Comparison of ENCODE assay signal across 16 mouse cellular contexts in the genomic region with DNA sequence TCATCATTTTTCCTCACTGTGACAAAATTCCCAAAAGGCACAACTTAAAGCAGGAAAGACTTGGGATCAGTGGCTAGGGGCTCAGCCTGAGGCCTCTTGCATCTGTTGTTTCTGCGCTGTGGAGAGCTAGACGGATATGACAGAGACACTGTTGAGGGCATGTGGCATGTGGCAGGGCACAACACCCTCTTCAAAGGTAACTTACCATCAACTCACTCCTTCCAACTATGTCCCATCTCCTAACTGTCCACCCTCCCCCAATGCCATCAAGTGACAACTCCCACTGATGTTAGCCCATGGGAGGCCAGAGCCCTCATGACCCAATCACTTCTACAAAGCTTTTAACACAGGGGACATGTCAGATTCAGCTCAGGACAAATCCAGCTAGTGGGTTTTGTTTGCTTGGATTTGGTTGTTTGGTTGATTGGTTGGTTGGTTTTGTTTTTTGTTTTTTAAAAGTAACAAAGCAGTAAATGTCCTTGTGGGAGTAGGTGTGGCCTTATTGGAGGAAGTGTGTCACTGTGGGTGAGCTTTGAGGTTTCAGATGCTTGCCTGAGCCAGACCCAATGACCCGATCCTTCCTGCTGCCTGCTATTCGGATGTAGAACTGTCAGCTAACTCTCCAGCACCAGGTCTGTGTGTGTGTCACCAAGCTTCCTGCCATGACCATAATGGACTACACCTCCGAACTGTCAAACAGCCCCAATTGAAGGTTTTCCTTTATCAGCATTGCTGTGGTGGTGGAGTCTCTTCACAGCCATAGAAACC. TPM values are rescaled to one million over a fixed set of nuclear protein-coding genes. Genes with fewer than 3 reads are reported as not detected.
DNase-seq lines count a peak whose midpoint lies in the region; ATAC-seq and TF ChIP-seq lines count a peak whose summit lies in the region.
"Had no signal": no experiment of that assay in that cellular context is flagged by ENCODE, and none has a peak within 500 bp of the region (broad histone marks: within the 10 kb centered on the region; RNA-seq: fewer than 3 reads in every experiment).

No protein-coding gene starts in this region.

- no peak for TF ChIP-seq CTCF in liver, postnatal 0 days (IDR thresholded peaks at IDR 0.05; ENCODE audit: low read depth)

- TF ChIP-seq EP300 in liver, postnatal 0 days (IDR thresholded peaks at IDR 0.05; ENCODE audit: low read depth), result no peak

- DNase-seq in liver, postnatal 0 days, result no peak
- no peak for DNase-seq in liver, embryonic 11.5 days (ENCODE audit: low spot score)
- DNase-seq in thymus, postnatal 36 days, result peak; percentile 23 to 32
- no peak for DNase-seq in cerebellum, postnatal 4 days (ENCODE audit: low spot score in 2 of 2)
- no peak for DNase-seq in adrenal gland, postnatal 36 days
- no peak for DNase-seq in embryonic facial prominence, embryonic 10.5 days (ENCODE audit: low spot score)
- DNase-seq: cerebellum, adult 9-10 months; kidney, postnatal 10 days had no signal

- H3K9me3 ChIP-seq in liver, postnatal 0 days (ENCODE audit: low read length), result no peaks in the 10 kb centered on the region
- no peaks in the 10 kb centered on the region for H3K9me3 ChIP-seq in liver, embryonic 11.5 days (ENCODE audit: control insufficient read depth, low read length)
- no peaks in the 10 kb centered on the region for H3K9me3 ChIP-seq in embryonic facial prominence, embryonic 10.5 days
- H3K9me3 ChIP-seq: embryonic facial prominence, embryonic 12.5 days; heart, embryonic 15.5 days; neural tube, embryonic 15.5 days had no signal

- no peak overlapping the region for H3K27ac ChIP-seq in liver, postnatal 0 days (ENCODE audit: low read depth)
- H3K27ac ChIP-seq in liver, embryonic 11.5 days (ENCODE audit: low read depth, low read length), result no peak overlapping the region
- no peak overlapping the region for H3K27ac ChIP-seq in embryonic facial prominence, embryonic 10.5 days (replicated peaks)
- H3K27ac ChIP-seq: embryonic facial prominence, embryonic 12.5 days; heart, embryonic 15.5 days; hindbrain, postnatal 0 days; liver, embryonic 14.5 days; macrophage; neural tube, embryonic 15.5 days had no signal

- H3K9ac ChIP-seq in liver, postnatal 0 days (replicated peaks), result no peak overlapping the region
- no peak overlapping the region for H3K9ac ChIP-seq in liver, embryonic 11.5 days (ENCODE audit: low read depth, low read length)
- H3K9ac ChIP-seq: embryonic facial prominence, embryonic 12.5 days; heart, embryonic 15.5 days; liver, embryonic 14.5 days; neural tube, embryonic 15.5 days had no signal

- H3K4me2 ChIP-seq in liver, postnatal 0 days (ENCODE audit: low read depth, low read length), result no peak overlapping the region
- H3K4me2 ChIP-seq in liver, embryonic 11.5 days, result no peak overlapping the region
- H3K4me2 ChIP-seq: embryonic facial prominence, embryonic 12.5 days; heart, embryonic 15.5 days; neural tube, embryonic 15.5 days had no signal

- no peaks in the 10 kb centered on the region for H3K27me3 ChIP-seq in liver, postnatal 0 days (ENCODE audit: insufficient read depth, low read length)
- H3K27me3 ChIP-seq in liver, embryonic 11.5 days (replicated peaks; ENCODE audit: control insufficient read depth, insufficient read depth, low read length), result no peaks in the 10 kb centered on the region
- no peaks in the 10 kb centered on the region for H3K27me3 ChIP-seq in embryonic facial prominence, embryonic 10.5 days (replicated peaks; ENCODE audit: low read depth, poor library complexity, severe bottlenecking)
- H3K27me3 ChIP-seq: embryonic facial prominence, embryonic 12.5 days; heart, embryonic 15.5 days; neural tube, embryonic 15.5 days had no signal

- H3K4me3 ChIP-seq in liver, postnatal 0 days (ENCODE audit: low read depth, low read length), result no peak overlapping the region
- no peak overlapping the region for H3K4me3 ChIP-seq in liver, embryonic 11.5 days (ENCODE audit: low read depth, low read length)
- no peak overlapping the region for H3K4me3 ChIP-seq in embryonic facial prominence, embryonic 10.5 days
- H3K4me3 ChIP-seq: embryonic facial prominence, embryonic 12.5 days; heart, embryonic 15.5 days; neural tube, embryonic 15.5 days had no signal

- ATAC-seq in liver, postnatal 0 days, result 0 out of 2 replicates have a peak, but pooled peaks have one; percentile 27
- no peak for ATAC-seq in liver, embryonic 11.5 days (replicated peaks; ENCODE audit: low FRiP score)
- ATAC-seq in granulocyte monocyte progenitor cell, adult 5-6 weeks (replicated peaks; ENCODE audit: poor library complexity, severe bottlenecking), result peak; percentile 59; the same call in 1 of the 2 replicates
- peak; percentile 97 for ATAC-seq in neutrophil, adult 5-6 weeks (ENCODE audit: extremely low read depth, insufficient number of reproducible peaks, low FRiP score, poor library complexity, severe bottlenecking)
- ATAC-seq: hindbrain, postnatal 0 days had no signal

- H3K36me3 ChIP-seq in liver, postnatal 0 days (replicated peaks; ENCODE audit: insufficient read depth, low read length), result no peaks in the 10 kb centered on the region
- no peaks in the 10 kb centered on the region for H3K36me3 ChIP-seq in liver, embryonic 11.5 days (ENCODE audit: control insufficient read depth, insufficient read depth, low read length)
- no peaks in the 10 kb centered on the region for H3K36me3 ChIP-seq in embryonic facial prominence, embryonic 10.5 days (replicated peaks)
- H3K36me3 ChIP-seq: embryonic facial prominence, embryonic 12.5 days; heart, embryonic 15.5 days; neural tube, embryonic 15.5 days had no signal

- H3K4me1 ChIP-seq in liver, postnatal 0 days (ENCODE audit: insufficient read depth), result no peaks in the 10 kb centered on the region
- H3K4me1 ChIP-seq in liver, embryonic 11.5 days (replicated peaks; ENCODE audit: control insufficient read depth, insufficient read depth, low read length), result no peaks in the 10 kb centered on the region
- peaks cover 7% of the 10 kb centered on the region; the same call in 1 of the 2 replicates for H3K4me1 ChIP-seq in embryonic facial prominence, embryonic 10.5 days
- H3K4me1 ChIP-seq: embryonic facial prominence, embryonic 12.5 days; heart, embryonic 15.5 days had no signal

- WGBS in liver, postnatal 0 days (ENCODE audit: insufficient replicate concordance), result 44% methylated on average over 5 of the region's 5 CpGs
- WGBS in liver, embryonic 11.5 days, result 60% methylated on average over 5 of the region's 5 CpGs
- WGBS in embryonic facial prominence, embryonic 10.5 days, result 84% methylated on average over 5 of the region's 5 CpGs

RNA-seq across cellular contexts. Expression of gene Lef1, which starts 53.2 kb away (rescaled TPM):
- 2.0 and 2.2 TPM in 2 replicates for polyA plus RNA-seq in liver, postnatal 0 days (2015; fragmentation: Nextera tagmentation; extraction: Ambion mirVana)
- 4.0 and 5.0 TPM in 2 replicates for polyA plus RNA-seq in liver, embryonic 11.5 days (2014; fragmentation: Nextera tagmentation; extraction: Ambion mirVana)
- total RNA-seq in granulocyte monocyte progenitor cell, adult 5-6 weeks (2014; fragmentation: Nextera tagmentation), result not detected in 2 replicates
- total RNA-seq in granulocyte monocyte progenitor cell, adult 5-6 weeks (2017), result not detected in 2 replicates
- 39.2 and 42.7 TPM in 2 replicates for total RNA-seq in neutrophil, adult 5-6 weeks (2017)
- total RNA-seq in adrenal gland, postnatal 36 days (2021), result 10 to 100 TPM; 10.5 to 14.2 TPM
- polyA plus RNA-seq in embryonic facial prominence, embryonic 10.5 days (2016; fragmentation: Nextera tagmentation; extraction: Ambion mirVana), result 51.2 and 61.3 TPM in 2 replicates

Comparison
In these comparisons a context has a peak if more than half of its experiments do, and no peak if none do; other contexts are left out.
1. DNase-seq: peak in thymus, postnatal 36 days (2 of 2); none in liver, postnatal 0 days (single experiment), liver, embryonic 11.5 days (single experiment), cerebellum, postnatal 4 days (0 of 2), adrenal gland, postnatal 36 days (0 of 2) and embryonic facial prominence, embryonic 10.5 days (single experiment).
2. RNA of gene Lef1, which starts 53.2 kb away (total RNA-seq): 39.2 to 42.7 TPM in neutrophil, adult 5-6 weeks and 10.5 to 14.2 TPM in adrenal gland, postnatal 36 days; not detected in granulocyte monocyte progenitor cell, adult 5-6 weeks; every median in the first group is over 10 times any median in the second.